Mouse (Mus musculus) MEL (cell line): ENCODE data around the gene Gpbar1.
A peak's percentile ranks its signal among the peaks of the same experiment; 100 is the strongest.

Experiments used
- CTCF ChIP-seq, 3 experiments: IDR thresholded peaks in 2 of 3; conservative IDR thresholded peaks in 1 of 3; 2 replicates each; pipeline ENCODE4 v1.5.1; 2011 to 2012; ENCODE audit warnings: low read length in 3 of 3, low read depth in 2 of 3, mild to moderate bottlenecking in 2 of 3, improper control_type of control experiment in 1 of 3, inconsistent platforms in 1 of 3, mixed read lengths in 1 of 3, moderate library complexity in 1 of 3; ENCODE audit not compliant: control insufficient read depth in 1 of 3, insufficient read depth in 1 of 3, poor library complexity in 1 of 3, severe bottlenecking in 1 of 3
- E2F4 ChIP-seq: IDR thresholded peaks from 2 replicates; pipeline ENCODE4 v1.6.1; 2011; ENCODE audit warnings: low read depth, low read length, improper control_type of control experiment, borderline replicate concordance
- GATA1 ChIP-seq: IDR thresholded peaks from 2 replicates; pipeline ENCODE4 v1.6.1; 2011; ENCODE audit warnings: low read depth, low read length, improper control_type of control experiment
- MYB ChIP-seq: IDR thresholded peaks from 2 replicates; pipeline ENCODE4 v1.6.1; 2011; ENCODE audit warnings: mild to moderate bottlenecking, low read depth, low read length, improper control_type of control experiment
- NRF1 ChIP-seq: IDR thresholded peaks from 2 replicates; pipeline ENCODE4 v1.6.1; 2014; ENCODE audit warnings: low read depth, mild to moderate bottlenecking, inconsistent platforms, low read length, improper control_type of control experiment, moderate library complexity; ENCODE audit not compliant: poor library complexity, insufficient read depth, severe bottlenecking
- POLR2A ChIP-seq, 2 experiments: IDR thresholded peaks; 2 replicates each; pipeline ENCODE4 v1.6.1; 2011 to 2012; ENCODE audit warnings: low read length in 2 of 2, mild to moderate bottlenecking in 2 of 2, control low read depth in 1 of 2, improper control_type of control experiment in 1 of 2, low read depth in 1 of 2, moderate library complexity in 1 of 2; ENCODE audit not compliant: control insufficient read depth in 1 of 2, insufficient read depth in 1 of 2, poor library complexity in 1 of 2
- RAD21 ChIP-seq: IDR thresholded peaks from 2 replicates; pipeline ENCODE4 v1.6.1; 2011; ENCODE audit warnings: mild to moderate bottlenecking, low read depth, low read length, improper control_type of control experiment
- RCOR1 ChIP-seq: IDR thresholded peaks from 2 replicates; pipeline ENCODE4 v1.6.1; 2012; ENCODE audit warnings: low read depth, mild to moderate bottlenecking, inconsistent platforms, low read length, improper control_type of control experiment
- TAL1 ChIP-seq: IDR thresholded peaks from 2 replicates; pipeline ENCODE4 v1.6.1; 2012; ENCODE audit warnings: mild to moderate bottlenecking, inconsistent platforms, low read length, moderate library complexity, mixed read lengths
- TCF12 ChIP-seq: IDR thresholded peaks from 2 replicates; pipeline ENCODE4 v1.6.1; 2014; ENCODE audit warnings: low read depth, mild to moderate bottlenecking, inconsistent platforms, low read length, improper control_type of control experiment, moderate library complexity
- ZNF384 ChIP-seq: IDR thresholded peaks from 2 replicates; pipeline ENCODE4 v1.6.1; 2012; ENCODE audit warnings: low read depth, mild to moderate bottlenecking, inconsistent platforms, low read length, improper control_type of control experiment

DNA sequence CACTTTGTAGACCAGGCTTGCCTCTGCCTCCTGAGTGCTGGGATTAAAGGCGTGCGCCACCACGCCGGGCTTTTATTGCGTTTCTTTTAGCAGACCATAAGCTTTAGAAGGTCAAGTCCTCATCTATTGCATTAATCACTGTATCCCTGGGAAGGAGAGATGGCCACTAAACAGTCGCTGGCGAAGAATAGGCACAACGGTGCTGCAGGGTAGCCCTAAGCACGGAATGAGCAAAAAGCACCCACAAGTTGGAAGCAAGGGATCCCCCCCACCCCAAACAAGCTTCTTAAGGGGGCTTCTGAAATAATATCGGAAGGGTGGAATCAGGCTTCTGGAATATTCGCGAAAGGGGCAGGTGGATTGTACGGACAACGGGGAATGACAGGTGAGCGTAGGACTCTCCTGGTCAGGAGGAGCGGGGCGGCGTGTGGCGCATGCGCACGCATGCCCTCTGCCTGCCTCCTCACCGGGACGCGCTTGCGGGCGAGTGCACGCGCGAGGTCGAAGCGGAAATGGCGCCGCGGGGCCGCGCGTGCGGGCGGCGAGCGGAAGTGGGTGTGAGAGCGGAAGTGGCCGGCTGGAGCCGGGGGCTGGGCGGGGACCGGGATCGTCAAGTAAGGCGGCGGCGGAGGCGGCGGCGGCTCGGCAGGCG lies 42.3 kb upstream of the Gpbar1 start, which contains the start of gene Arpc2:
- no peak for TF ChIP-seq E2F4
- no peak for TF ChIP-seq CTCF (IDR thresholded peaks at IDR 0.05 in 2 of 3, conservative IDR thresholded peaks at IDR 0.05 in 1 of 3; ENCODE audit: control insufficient read depth in 1 of 3, insufficient read depth in 1 of 3, low read depth in 2 of 3, low read length in 3 of 3, poor library complexity in 1 of 3, severe bottlenecking in 1 of 3)
- no peak for TF ChIP-seq ZNF384
- TF ChIP-seq TCF12: peak; percentile 58
- no peak for TF ChIP-seq GATA1
- TF ChIP-seq NRF1: peak; percentile 99
- no peak for TF ChIP-seq RAD21
- TF ChIP-seq POLR2A (IDR thresholded peaks at IDR 0.05; ENCODE audit: control insufficient read depth in 1 of 2, insufficient read depth in 1 of 2, low read depth in 1 of 2, low read length in 2 of 2, poor library complexity in 1 of 2): peak in 1 of 2 experiments; percentile 96; a peak in 2 of 4 replicates
- TF ChIP-seq RCOR1: no peak
- TF ChIP-seq MYB: no peak
- TF ChIP-seq TAL1: no peak
